Mouse (Mus musculus) left cerebral cortex, postnatal 25 days (tissue): Measurements from ENCODE around the gene Hoxc8. TPM values are rescaled to one million over a fixed set of nuclear protein-coding genes. Genes with fewer than 3 reads are reported as not detected.

ENCODE experiments used
- DNase-seq, 2 experiments: peaks; one replicate each; pipeline ENCODE4 v3.0.0; 2022; ENCODE audit warnings: low spot score in 2 of 2, mixed read lengths in 1 of 2
- intact Hi-C: fragments of 180-260 bp; cut with DNase I; formaldehyde crosslinking; loops from one replicate; pipeline ENCODE4 v1.15.1; 2025
- total RNA-seq, 2 experiments: library from RNA; stranded (reverse); gene quantifications; 2 replicates each; pipeline ENCODE4 v1.2.3; 2021

Hoxc8 gene
- total RNA-seq, 2 experiments from 2014 or later: not detected

DNA sequence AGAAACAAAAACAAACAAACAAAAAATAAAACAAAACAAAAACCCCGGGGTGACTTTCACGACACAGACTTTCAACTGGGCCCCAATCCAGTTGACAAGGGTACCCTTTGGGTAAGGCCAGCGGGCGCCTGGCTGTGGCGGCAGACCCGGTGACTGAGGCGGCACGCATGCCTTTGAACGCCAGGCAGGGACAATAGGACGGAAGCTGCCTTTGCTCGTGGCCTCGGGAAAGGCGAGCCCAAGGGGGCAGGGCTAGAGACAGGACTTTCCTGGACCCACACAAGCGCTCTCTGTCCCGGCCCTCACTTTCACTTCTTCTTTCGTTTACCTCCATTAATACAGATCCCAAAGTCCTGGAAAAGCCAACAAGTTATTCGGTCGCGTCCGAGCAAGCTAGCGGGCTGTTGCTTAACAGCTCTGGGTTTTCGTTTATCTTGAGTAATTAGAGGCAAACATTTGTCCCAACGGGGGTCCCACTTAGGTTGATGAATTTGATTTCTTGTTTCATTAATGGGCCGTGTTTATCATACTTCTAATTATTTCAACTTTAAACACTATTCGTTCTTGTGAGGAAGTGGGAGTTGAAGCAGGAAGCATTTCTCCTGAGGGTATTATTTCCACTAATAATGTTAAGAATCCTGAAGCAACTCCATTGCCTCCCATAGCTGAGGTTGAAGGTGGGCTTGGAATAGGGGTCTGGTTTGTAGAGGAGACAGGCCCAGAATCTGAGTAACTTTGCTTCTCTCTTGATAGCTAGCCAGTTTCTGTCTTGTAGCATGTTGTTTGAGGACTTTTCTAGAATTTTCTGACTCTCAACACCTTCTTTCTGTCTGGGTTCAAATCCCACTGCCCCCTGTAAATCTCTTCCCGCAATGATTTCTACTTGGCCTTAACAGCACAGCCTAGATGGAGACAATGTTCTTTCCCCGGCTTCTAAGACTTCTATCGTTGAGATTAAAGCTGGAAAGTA, 26.5 kb upstream of the Hoxc8 start:
- intact Hi-C loops: no loop called here
- DNase-seq: no peak

GRCm38 (mm10) chr15:102965003-102965891, 25.2 kb upstream of the Hoxc8 start:
- intact Hi-C loops: no loop called here

GRCm38 (mm10) chr15:102965892-102966775, 24.3 kb upstream of the Hoxc8 start:
- intact Hi-C loops: no loop called here
- DNase-seq: no peak

More at GRCm38 (mm10) chr15:102965003-102965891, 25.2 kb upstream of the Hoxc8 start:
- DNase-seq: no peak

GRCm38 (mm10) chr15:102966776-102967311, 23.6 kb upstream of the Hoxc8 start, which contains the start of gene Hoxc10:
Gene Hoxc10 (plus strand): TSS chr15:102966796.
- intact Hi-C loops: no loop called here
- no peak for DNase-seq

- intact Hi-C loops: no loop called here
- DNase-seq: no peak
These were observed 23.2 kb upstream of the Hoxc8 start, which contains the start of gene Hoxc5 for GRCm38 (mm10) chr15:102967312-102967510. Gene Hoxc5 (plus strand): TSS chr15:102967443.

GRCm38 (mm10) chr15:102967511-102968397, 22.7 kb upstream of the Hoxc8 start:
- no peak for DNase-seq
- intact Hi-C loops: no loop called here

- DNase-seq: no peak
- intact Hi-C loops: no loop called here
These were observed 21.1 kb upstream of the Hoxc8 start for GRCm38 (mm10) chr15:102969296-102969695.

- intact Hi-C loops: loop anchor here (5.0 kb wide), 1 partner anchor 208 kb away; no protein-coding TSS in a partner anchor
- no peak for DNase-seq
These were observed 19.7 kb upstream of the Hoxc8 start for GRCm38 (mm10) chr15:102970740-102971139.

DNA sequence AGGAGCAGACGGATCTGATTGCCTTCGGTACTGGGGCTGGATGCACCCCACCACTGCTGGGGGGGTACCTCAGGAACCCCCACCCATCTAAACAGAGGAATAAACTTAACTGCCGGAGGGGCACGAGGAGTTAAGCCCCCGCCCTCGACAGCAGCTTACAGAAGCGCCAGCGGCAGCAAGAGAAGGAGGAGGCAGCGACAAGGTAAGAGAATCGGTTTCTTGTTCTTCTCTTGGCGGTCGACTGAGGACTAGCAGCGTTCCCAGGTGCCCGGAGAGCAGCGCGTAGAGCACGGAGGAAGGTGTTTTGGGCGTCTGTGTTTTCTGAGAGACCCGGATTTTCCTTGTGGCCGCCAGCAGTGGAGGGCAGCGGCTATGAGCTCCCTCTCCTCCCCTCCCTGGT, 18.2 kb upstream of the Hoxc8 start:
- DNase-seq: no peak
- intact Hi-C loops: loop anchor here (5.0 kb wide), 1 partner anchor 210 kb away; no protein-coding TSS in a partner anchor

DNA sequence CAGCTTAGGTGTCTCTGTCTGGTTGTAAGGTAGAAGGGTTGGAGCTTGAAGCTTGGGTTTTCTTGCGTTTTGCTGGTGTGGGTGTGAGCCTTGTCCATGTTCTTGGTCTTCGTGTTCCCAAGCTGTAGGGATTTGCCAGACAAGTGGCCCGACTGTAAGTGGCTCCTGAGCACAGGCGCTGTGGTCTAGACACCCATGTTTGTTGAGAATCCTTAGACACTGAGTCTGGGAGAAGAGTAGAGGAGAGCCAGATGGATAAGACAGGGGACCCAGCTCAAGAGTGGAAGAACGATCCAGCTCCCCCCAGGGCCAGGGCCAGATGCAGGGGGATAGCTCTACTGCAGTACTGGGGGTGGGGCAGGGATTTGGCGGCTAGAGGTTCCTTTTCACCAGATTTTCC, 17.7 kb upstream of the Hoxc8 start:
- no peak for DNase-seq
- intact Hi-C loops: loop anchor here (5.0 kb wide), 1 partner anchor 210 kb away; no protein-coding TSS in a partner anchor

DNA sequence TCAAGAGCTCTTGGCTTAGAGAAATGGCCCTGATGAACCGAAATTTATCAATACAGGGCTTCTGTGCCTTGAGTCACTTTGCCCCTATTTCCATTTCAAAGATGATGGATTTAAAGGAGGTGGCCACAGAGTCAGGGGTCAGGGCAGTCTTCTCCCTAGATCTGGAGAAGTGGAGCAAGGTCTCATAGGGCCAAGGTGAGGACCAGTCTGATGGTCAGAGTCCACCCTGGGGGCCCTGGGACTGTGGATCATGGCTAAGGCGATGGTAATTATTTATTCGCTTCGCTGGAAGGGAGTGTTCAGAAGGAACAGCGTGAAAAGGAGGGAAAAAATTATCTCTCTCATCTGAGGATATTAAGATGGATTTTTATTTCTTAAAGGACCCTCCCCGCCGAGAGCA, 15.4 kb upstream of the Hoxc8 start:
- no peak for DNase-seq
- intact Hi-C loops: no loop called here

DNA sequence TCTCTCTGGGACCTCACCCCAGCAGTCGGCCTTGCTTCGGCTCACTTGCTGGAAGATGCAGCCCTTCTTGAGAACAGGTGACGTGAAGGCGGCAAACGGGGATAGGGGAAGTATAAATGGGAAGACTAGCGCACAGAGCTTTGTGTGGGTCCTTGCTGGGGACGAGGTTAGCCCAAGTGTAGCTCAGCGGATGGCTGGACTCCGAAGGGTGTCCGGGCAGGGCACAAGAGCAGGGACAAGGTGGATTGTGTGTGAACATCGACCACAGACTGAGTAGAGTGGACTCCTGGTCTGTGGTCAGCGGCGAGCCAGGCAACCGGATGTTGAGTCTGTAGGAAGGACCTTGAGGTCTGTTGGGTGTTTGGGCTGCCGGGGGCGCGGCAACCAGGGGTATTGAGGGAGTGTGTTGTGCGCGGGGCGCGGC, 14.7 kb upstream of the Hoxc8 start:
- no peak for DNase-seq
- intact Hi-C loops: no loop called here

- DNase-seq: no peak
- intact Hi-C loops: no loop called here
These were observed 14.2 kb upstream of the Hoxc8 start, which contains the start of gene Hoxc9 for GRCm38 (mm10) chr15:102976171-102976570. Gene Hoxc9 (plus strand): TSS chr15:102976439.

- intact Hi-C loops: no loop called here
- DNase-seq: no peak
These were observed 13.6 kb upstream of the Hoxc8 start for GRCm38 (mm10) chr15:102976631-102977422.

DNA sequence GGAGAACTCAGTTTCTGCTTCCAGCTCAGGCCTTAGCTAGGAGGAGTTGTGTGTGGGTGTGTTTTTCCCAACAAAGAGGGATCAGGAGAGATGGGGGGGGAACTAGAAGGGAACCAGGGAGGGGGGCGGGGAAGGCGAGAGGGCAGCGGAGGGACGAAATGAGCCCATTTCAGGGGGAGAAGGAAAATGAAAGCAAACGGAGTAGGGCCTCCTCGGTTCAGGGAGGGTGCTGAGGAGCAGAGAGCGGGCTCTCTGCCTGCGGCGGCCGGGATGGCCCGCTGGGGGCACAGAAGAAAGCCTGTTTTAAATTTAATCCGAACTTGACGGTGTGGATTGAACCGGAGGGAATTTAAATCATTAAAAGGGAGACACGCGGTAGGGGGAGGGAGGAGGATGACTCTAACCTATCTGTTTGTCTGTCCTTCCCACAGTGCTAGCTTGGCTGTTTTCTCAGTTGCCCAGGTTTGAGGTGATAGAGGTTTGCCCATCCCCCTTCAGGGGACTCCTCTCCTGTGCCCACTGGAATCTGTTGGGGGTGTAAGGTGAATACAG, 12.9 kb upstream of the Hoxc8 start:
- no peak for DNase-seq
- intact Hi-C loops: no loop called here

GRCm38 (mm10) chr15:102978615-102979515, 11.5 kb upstream of the Hoxc8 start:
- intact Hi-C loops: no loop called here
- DNase-seq: no peak
